Mouse (Mus musculus) liver, postnatal 0 days (tissue): ENCODE results near the gene Npdc1.

Experiments used
- CTCF ChIP-seq: sonication (generic); IDR thresholded peaks from 2 replicates; pipeline ENCODE4 v1.5.1; 2016; ENCODE audit warnings: antibody characterized with exemption, low read depth
- EP300 ChIP-seq: IDR thresholded peaks from 2 replicates; pipeline ENCODE4 v1.6.1; 2016; ENCODE audit warnings: antibody characterized with exemption, low read depth, mild to moderate bottlenecking

- TF ChIP-seq EP300 (no peak), CTCF (no peak)
Measured at GRCm38 (mm10) chr2:25431308-25431855, 32.2 kb downstream of the Npdc1 start.
